Mouse (Mus musculus) hindbrain, embryonic 13.5 days (tissue): Measurements from ENCODE around the gene Map3k12. TPM values are rescaled to one million over a fixed set of nuclear protein-coding genes. Genes with fewer than 3 reads are reported as not detected.

Source experiments
- ATAC-seq: fragments of 200-750 bp; cut with Nextera tagmentation; 2 replicates; pipeline ENCODE4 v1.8.0; 2017; ENCODE audit warnings: moderate TSS enrichment; ENCODE audit not compliant: low FRiP score
- H3K27ac ChIP-seq: fragments of 300-500 bp; sonication (generic); 2 replicates; pipeline ENCODE4 v1.5.1; 2015; ENCODE audit warnings: inconsistent platforms, mild to moderate bottlenecking, moderate library complexity
- H3K27me3 ChIP-seq: fragments of 300-500 bp; sonication (generic); 2 replicates; pipeline ENCODE4 v1.6.1; 2015; ENCODE audit warnings: mild to moderate bottlenecking, inconsistent platforms
- H3K36me3 ChIP-seq: fragments of 300-500 bp; sonication (generic); 2 replicates; pipeline ENCODE4 v1.6.1; 2015; ENCODE audit warnings: mild to moderate bottlenecking, inconsistent platforms
- H3K4me1 ChIP-seq: fragments of 300-500 bp; sonication (generic); replicated peaks from 2 replicates; pipeline ENCODE4 v1.6.1; 2015; ENCODE audit warnings: inconsistent platforms
- H3K4me2 ChIP-seq: fragments of 300-500 bp; sonication (generic); 2 replicates; pipeline ENCODE4 v1.6.1; 2015; ENCODE audit warnings: inconsistent platforms, mild to moderate bottlenecking, moderate library complexity
- H3K4me3 ChIP-seq: fragments of 300-500 bp; sonication (generic); 2 replicates; pipeline ENCODE4 v1.5.1; 2015; ENCODE audit warnings: mild to moderate bottlenecking, inconsistent platforms
- H3K9ac ChIP-seq: fragments of 300-500 bp; sonication (generic); 2 replicates; pipeline ENCODE4 v1.6.1; 2015; ENCODE audit warnings: mild to moderate bottlenecking, inconsistent platforms
- H3K9me3 ChIP-seq: fragments of 300-500 bp; sonication (generic); 2 replicates; pipeline ENCODE4 v1.6.1; 2016; ENCODE audit warnings: inconsistent platforms
- WGBS: fragments of 180-500 bp; shearing (Covaris S2); methylation state at CpG from one replicate; pipeline ENCODE4 v1.1.7; 2015; 5-methylcytosine and 5-hydroxymethylcytosine counted together
- polyA plus RNA-seq: library from polyadenylated mRNA; unstranded; fragments of >200 nt; fragmentation: Nextera tagmentation; extraction: Ambion mirVana; gene quantifications from 2 replicates; pipeline ENCODE4 v1.2.1, GENCODE M21; 2015

The Map3k12 gene
- polyA plus RNA-seq, 1 experiment from 2014 or later: 49.6 TPM

GRCm38 (mm10) chr15:102507561-102507960 lies 9.3 kb downstream of the Map3k12 start:
- H3K4me3 ChIP-seq: no peak overlapping the region
- H3K9ac ChIP-seq: no peak overlapping the region
- H3K27me3 ChIP-seq: no peaks in the 10 kb centered on the region
- peaks cover 44% of the 10 kb centered on the region for H3K36me3 ChIP-seq
- peaks cover 45% of the 10 kb centered on the region for H3K4me1 ChIP-seq
- no peaks in the 10 kb centered on the region for H3K9me3 ChIP-seq
- H3K4me2 ChIP-seq: no peak overlapping the region
- ATAC-seq: no peak
- no peak overlapping the region for H3K27ac ChIP-seq

- no peak overlapping the region for H3K27ac ChIP-seq
- H3K4me2 ChIP-seq: no peak overlapping the region
- H3K9ac ChIP-seq: no peak overlapping the region
- H3K4me3 ChIP-seq: no peak overlapping the region
- H3K4me1 ChIP-seq: peaks cover 38% of the 10 kb centered on the region
- 100% methylated on average over 1 of the region's 1 CpGs for WGBS
- no peaks in the 10 kb centered on the region for H3K9me3 ChIP-seq
- peaks cover 51% of the 10 kb centered on the region for H3K36me3 ChIP-seq
- H3K27me3 ChIP-seq: no peaks in the 10 kb centered on the region
- no peak for ATAC-seq
These were observed 10.0 kb downstream of the Map3k12 start for GRCm38 (mm10) chr15:102506864-102507263.

GRCm38 (mm10) chr15:102506464-102506830 lies 10.4 kb downstream of the Map3k12 start:
- no peak overlapping the region for H3K4me2 ChIP-seq
- no peak overlapping the region for H3K4me3 ChIP-seq
- no peak overlapping the region for H3K27ac ChIP-seq
- 0 out of 2 replicates have a peak overlapping the region, but pooled peaks have one; percentile 15 for H3K9ac ChIP-seq
- no peaks in the 10 kb centered on the region for H3K9me3 ChIP-seq
- 71% methylated on average over 2 of the region's 2 CpGs for WGBS
- peaks cover 34% of the 10 kb centered on the region for H3K4me1 ChIP-seq
- no peaks in the 10 kb centered on the region for H3K27me3 ChIP-seq
- H3K36me3 ChIP-seq: peaks cover 55% of the 10 kb centered on the region
- no peak for ATAC-seq

- H3K4me1 ChIP-seq: peaks cover 29% of the 10 kb centered on the region
- no peak for ATAC-seq
- H3K27me3 ChIP-seq: no peaks in the 10 kb centered on the region
- no peak overlapping the region for H3K4me2 ChIP-seq
- H3K36me3 ChIP-seq: peaks cover 61% of the 10 kb centered on the region
- no peak overlapping the region for H3K4me3 ChIP-seq
- H3K9me3 ChIP-seq: no peaks in the 10 kb centered on the region
- 0 out of 2 replicates have a peak overlapping the region, but pooled peaks have one; percentile 15 for H3K9ac ChIP-seq
- WGBS: 88% methylated on average over 9 of the region's 9 CpGs
- no peak overlapping the region for H3K27ac ChIP-seq
These were observed 10.9 kb downstream of the Map3k12 start for GRCm38 (mm10) chr15:102505770-102506463.

GRCm38 (mm10) chr15:102505073-102505769 lies 11.6 kb downstream of the Map3k12 start:
- H3K4me1 ChIP-seq: peaks cover 26% of the 10 kb centered on the region
- no peak for ATAC-seq
- H3K36me3 ChIP-seq: peaks cover 68% of the 10 kb centered on the region
- H3K27ac ChIP-seq: no peak overlapping the region
- H3K9ac ChIP-seq: 0 out of 2 replicates have a peak overlapping the region, but pooled peaks have one; percentile 15
- H3K4me3 ChIP-seq: no peak overlapping the region
- 80% methylated on average over 12 of the region's 12 CpGs for WGBS
- no peaks in the 10 kb centered on the region for H3K27me3 ChIP-seq
- H3K4me2 ChIP-seq: no peak overlapping the region
- no peaks in the 10 kb centered on the region for H3K9me3 ChIP-seq

- Histone ChIP-seq H3K9ac (no peak overlapping the region), H3K9me3 (no peaks in the 10 kb centered on the region), H3K27me3 (no peaks in the 10 kb centered on the region), H3K27ac (no peak overlapping the region), H3K36me3 (peaks cover 78% of the 10 kb centered on the region), H3K4me2 (no peak overlapping the region), H3K4me1 (peaks cover 16% of the 10 kb centered on the region), H3K4me3 (no peak overlapping the region)
- WGBS: 91% methylated on average over 9 of the region's 9 CpGs
- ATAC-seq: no peak
These were observed 12.7 kb downstream of the Map3k12 start for GRCm38 (mm10) chr15:102503924-102504782.

GRCm38 (mm10) chr15:102503447-102503846 lies 13.4 kb downstream of the Map3k12 start, which contains the start of gene Gm10337:
Gm10337 (plus strand) TSS chr15:102503722.
- Histone ChIP-seq H3K9me3 (no peaks in the 10 kb centered on the region), H3K4me1 (peaks cover 10% of the 10 kb centered on the region), H3K36me3 (peaks cover 82% of the 10 kb centered on the region), H3K27me3 (no peaks in the 10 kb centered on the region), H3K9ac (no peak within 1 kb of the TSS), H3K4me3 (no peak within 1 kb of the TSS), H3K4me2 (no peak within 1 kb of the TSS), H3K27ac (no peak within 1 kb of the TSS)
- ATAC-seq: no peak
- 93% methylated on average over 1 of the region's 1 CpGs for WGBS

GRCm38 (mm10) chr15:102502254-102502840 lies 14.5 kb downstream of the Map3k12 start:
- 0 out of 2 replicates have a peak, but pooled peaks cover 7% of the 10 kb centered on the region for H3K4me1 ChIP-seq
- no peaks in the 10 kb centered on the region for H3K27me3 ChIP-seq
- H3K27ac ChIP-seq: no peak overlapping the region
- H3K4me2 ChIP-seq: no peak overlapping the region
- 77% methylated on average over 9 of the region's 9 CpGs for WGBS
- ATAC-seq: no peak
- peaks cover 82% of the 10 kb centered on the region for H3K36me3 ChIP-seq
- H3K4me3 ChIP-seq: no peak overlapping the region
- no peak overlapping the region for H3K9ac ChIP-seq
- H3K9me3 ChIP-seq: no peaks in the 10 kb centered on the region

GRCm38 (mm10) chr15:102501084-102501814 lies 15.6 kb downstream of the Map3k12 start:
- 90% methylated on average over 19 of the region's 19 CpGs for WGBS

GRCm38 (mm10) chr15:102500479-102500878 lies 16.4 kb downstream of the Map3k12 start:
- Histone ChIP-seq H3K9ac (no peak overlapping the region), H3K27me3 (no peaks in the 10 kb centered on the region), H3K9me3 (no peaks in the 10 kb centered on the region), H3K27ac (no peak overlapping the region), H3K4me1 (no peaks in the 10 kb centered on the region), H3K4me3 (no peak overlapping the region), H3K4me2 (no peak overlapping the region), H3K36me3 (peaks cover 93% of the 10 kb centered on the region)
- ATAC-seq: no peak
- WGBS: 89% methylated on average over 5 of the region's 5 CpGs

More at GRCm38 (mm10) chr15:102501084-102501814, 15.6 kb downstream of the Map3k12 start:
- Histone ChIP-seq H3K4me3 (no peak overlapping the region), H3K9me3 (no peaks in the 10 kb centered on the region), H3K4me1 (no peaks in the 10 kb centered on the region), H3K27ac (no peak overlapping the region), H3K36me3 (peaks cover 91% of the 10 kb centered on the region), H3K27me3 (no peaks in the 10 kb centered on the region), H3K9ac (no peak overlapping the region), H3K4me2 (no peak overlapping the region)
- no peak for ATAC-seq

- Histone ChIP-seq H3K4me2 (no peak overlapping the region), H3K27me3 (no peaks in the 10 kb centered on the region), H3K27ac (no peak overlapping the region), H3K4me1 (no peaks in the 10 kb centered on the region), H3K9me3 (no peaks in the 10 kb centered on the region), H3K4me3 (no peak overlapping the region), H3K9ac (no peak overlapping the region), H3K36me3 (peaks cover 91% of the 10 kb centered on the region)
- no peak for ATAC-seq
- 90% methylated on average over 6 of the region's 6 CpGs for WGBS
These were observed 17.0 kb downstream of the Map3k12 start for GRCm38 (mm10) chr15:102499851-102500250.
